Mouse (Mus musculus) heart, adult 8-10 months (tissue): ENCODE results near the gene Rnase1. TPM values are rescaled to one million over a fixed set of nuclear protein-coding genes. Genes with fewer than 3 reads are reported as not detected.
A peak's percentile ranks its signal among the peaks of the same experiment; 100 is the strongest.

Source experiments
- DNase-seq: peaks from one replicate; pipeline ENCODE4 v3.0.0; 2022; ENCODE audit warnings: low spot score
- total RNA-seq, 4 experiments: library from RNA; stranded (reverse); gene quantifications; 2 replicates each; pipeline ENCODE4 v1.2.4; 2022

Gene Rnase1
- total RNA-seq, 4 experiments from 2014 or later, result 0.29 to 1.4 (median 1.3) TPM; not detected in 1

DNA sequence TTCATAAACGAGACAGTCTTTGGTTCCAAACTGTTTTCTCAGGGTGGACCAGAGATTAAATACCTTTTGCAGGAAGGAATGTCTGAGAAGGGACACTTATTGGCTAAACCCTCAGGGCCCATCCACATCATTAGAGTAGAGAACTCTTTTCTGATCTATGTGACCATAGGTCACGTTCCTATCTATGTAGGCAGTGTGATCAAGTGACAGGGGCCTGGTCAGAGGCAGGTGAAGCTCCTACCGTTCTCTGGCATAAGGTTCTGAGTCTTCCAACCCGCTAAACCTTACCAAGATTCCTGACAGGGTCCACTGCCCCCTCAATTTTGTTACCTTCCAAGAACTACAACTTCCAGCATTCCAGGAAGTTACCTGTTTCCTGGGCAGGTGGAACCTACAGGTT, 4.5 kb downstream of the Rnase1 start:
- no peak for DNase-seq

DNA sequence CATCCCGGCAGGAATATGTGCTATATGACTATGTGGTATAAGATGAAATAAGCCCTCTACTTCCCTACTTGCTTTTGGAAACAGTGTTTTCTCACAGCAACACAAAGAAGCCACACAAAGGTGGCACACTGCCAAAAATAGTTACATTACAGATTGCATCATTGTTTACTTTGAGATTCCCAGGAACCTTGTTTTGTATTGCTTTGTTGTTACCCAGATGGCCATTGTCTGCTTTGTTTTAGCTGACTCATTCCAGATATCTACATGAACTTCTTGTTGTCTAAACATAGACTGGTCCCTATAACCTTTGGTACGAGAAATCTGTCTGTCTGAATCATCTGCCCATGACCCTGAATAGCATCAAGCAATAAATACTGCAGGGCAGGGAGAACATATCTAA, 6.2 kb downstream of the Rnase1 start:
- peak; percentile 22 for DNase-seq

DNA sequence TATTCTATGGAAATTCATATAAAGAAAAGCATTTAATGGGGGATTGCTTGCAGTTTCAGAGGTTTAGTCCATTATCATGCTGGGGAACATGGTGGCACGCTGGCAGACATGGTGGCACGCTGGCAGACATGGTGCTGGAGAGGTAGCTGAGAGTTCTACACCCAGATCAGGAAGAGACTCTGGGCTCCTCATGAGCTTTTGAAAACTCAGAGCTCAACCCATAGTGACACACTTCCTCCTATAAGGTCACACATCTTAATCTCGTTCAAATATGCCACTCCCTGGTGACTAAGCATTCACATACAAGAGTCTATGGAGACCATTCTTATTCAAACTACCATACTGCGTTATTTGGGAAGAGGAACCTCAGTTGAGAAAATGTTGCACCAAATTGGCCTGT, 14.2 kb downstream of the Rnase1 start:
- DNase-seq, result no peak

DNA sequence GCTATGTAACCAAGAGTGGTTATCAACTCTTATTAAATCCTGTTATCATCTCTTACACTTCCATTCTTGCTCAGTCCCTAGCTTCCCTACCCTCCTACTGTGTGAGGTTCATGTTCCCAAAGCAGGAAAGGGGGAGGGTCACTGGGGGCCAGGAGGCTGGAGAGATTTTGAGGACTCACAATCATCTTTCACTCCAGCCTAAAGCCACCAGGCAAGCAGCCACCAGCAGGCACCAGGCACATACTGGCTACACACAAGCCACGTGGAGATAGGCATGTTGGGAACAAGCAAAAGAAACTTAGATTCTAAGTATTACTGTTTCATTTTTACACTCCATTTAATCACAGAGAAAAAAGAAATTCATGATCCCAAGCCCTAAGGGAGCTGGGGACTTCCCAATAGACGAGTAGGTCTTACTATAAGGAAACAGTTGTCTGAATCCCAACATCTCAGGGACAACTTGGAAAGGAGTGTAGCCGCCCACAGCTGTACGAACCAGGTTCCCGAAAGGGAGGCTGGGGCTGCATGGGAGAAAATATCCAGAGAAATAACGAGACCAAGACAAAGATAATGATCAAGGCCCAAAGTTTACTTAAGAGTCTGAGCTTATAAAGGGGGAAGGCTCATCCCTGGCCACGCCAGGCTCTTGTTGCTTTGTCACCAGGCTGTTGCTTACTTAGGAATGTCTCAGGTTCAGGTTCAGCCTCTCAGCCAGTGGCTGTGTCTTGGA, 15.3 kb downstream of the Rnase1 start:
- DNase-seq, result no peak

DNA sequence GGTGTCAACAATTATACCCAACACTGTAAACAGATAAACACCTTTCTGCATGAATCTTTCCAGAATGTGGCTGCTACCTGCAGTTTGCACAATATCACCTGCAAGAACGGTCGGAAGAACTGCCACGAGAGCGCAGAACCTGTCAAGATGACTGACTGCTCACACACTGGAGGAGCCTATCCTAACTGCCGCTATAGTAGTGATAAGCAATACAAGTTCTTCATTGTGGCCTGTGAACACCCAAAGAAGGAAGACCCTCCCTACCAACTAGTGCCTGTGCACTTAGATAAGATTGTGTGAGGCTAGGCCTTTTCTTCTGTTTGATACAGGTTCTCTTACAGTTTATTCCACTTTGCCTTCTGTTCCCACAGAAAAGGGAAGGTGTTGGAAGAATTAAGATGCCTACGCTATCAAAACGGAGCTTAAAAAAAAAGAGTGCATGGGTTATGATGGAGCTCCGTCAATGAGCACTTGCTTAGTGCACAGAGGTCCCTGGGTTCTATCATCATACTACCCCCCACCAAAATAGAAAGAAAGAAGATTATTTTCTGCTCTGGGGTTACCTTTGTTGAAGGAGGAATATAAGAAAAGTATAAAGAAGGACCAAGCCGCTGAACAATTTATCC, 16.2 kb downstream of the Rnase1 start:
- no peak for DNase-seq

DNA sequence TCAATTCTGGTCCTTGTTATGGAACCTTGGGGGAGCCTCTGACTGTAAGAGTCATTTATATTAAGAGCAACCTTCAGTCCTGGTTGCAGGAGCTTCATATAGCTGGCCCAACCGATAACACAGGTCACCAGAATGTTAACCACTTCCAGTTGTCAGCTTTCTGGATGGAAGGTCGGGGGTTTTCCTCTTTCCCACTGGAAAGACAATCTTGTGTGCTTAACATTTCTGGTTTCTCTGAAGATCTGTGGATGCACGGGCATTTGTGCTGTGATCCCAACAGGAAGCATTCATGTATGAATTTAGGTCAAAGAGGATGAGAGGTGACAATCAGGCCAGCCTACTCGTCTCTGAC, 17.0 kb downstream of the Rnase1 start:
- no peak for DNase-seq

DNA sequence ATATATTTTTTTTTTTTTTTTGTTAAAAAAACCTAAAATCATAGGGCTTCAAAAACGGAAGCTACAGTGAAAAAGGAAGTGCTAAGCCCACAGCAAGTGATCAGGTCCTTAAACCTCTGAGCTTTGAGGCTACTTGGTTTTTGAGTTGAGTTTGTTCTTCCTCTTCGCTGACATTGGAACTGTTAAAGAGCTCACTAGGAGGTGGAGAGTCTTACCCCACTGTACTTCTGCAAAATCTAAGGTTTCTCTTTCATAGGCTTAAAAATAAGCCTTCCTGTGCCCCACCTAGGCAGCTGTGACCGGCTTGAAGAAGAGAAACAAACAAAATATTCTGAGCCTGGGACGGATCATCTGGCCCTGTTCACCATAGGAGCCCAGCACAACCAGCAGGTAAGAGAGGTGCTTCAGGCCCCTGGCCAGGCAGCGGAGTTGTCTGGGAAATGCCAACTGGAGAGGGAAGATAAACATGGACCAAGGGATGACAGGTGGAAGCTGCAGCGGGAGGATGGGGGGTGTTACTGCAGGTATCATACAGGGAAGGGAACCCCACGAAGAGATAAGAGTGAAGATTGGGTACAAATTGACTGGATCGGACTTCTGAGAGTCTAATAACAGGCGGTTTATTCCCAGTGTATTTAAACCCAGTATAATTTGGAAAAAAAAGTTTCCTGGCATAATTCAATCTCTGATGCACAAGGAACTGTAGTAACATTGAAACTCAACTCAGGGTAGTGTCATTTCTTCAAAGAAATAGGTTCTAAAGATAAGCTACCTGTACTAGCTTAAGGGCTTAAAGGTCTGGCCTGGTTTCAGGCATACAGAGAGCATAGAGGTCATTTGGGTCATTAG, 17.6 kb downstream of the Rnase1 start:
- no peak for DNase-seq

DNA sequence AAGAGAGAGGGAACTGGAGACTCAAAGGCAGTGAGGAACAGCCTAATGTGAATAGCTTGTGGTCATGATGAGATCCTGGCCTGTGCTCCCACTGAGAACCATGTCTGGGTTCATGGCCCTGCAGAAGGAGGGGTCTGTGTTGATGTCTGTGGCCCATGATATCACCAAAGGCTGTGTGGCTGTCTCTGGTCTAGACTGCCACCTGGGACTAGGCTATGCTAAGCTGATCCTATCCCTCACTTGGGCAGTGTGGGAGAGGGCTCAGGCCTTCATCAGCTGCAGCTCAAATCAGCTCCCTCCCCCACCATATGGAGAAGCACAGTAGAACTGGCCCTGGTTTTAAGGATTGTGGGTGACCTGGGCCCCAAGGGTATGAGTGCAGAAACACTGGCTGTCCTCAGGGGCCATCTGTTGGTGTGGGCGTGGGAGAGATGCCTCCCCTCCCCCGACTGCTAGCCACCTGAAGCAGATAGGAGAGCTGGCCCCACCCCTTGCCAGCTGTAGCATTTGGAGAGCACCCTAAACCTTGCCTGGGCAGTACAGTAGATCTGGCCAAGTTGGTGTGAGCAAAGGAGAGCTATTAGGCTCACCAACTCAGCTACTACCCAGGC, 18.8 kb downstream of the Rnase1 start:
- DNase-seq, result no peak

DNA sequence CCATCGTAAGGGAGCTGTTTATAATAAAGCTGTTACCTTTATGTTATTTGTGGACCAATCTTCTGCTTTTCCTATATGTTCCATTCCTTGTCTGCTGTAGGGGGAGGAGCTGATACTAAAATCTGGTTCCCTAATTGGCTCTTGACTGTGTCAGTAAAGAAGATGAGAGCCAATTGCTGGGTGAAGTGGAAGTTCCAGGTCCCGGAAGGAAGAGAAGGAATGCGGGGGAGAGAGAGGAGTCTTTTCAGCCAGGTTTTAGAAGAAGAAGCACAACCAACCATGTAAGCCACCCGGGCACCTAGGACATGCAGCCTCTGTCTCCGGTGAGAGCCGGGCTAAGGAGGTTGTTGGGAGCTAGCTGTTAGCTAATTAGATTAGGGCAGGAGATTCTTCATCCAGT, 20.9 kb downstream of the Rnase1 start:
- no peak for DNase-seq

DNA sequence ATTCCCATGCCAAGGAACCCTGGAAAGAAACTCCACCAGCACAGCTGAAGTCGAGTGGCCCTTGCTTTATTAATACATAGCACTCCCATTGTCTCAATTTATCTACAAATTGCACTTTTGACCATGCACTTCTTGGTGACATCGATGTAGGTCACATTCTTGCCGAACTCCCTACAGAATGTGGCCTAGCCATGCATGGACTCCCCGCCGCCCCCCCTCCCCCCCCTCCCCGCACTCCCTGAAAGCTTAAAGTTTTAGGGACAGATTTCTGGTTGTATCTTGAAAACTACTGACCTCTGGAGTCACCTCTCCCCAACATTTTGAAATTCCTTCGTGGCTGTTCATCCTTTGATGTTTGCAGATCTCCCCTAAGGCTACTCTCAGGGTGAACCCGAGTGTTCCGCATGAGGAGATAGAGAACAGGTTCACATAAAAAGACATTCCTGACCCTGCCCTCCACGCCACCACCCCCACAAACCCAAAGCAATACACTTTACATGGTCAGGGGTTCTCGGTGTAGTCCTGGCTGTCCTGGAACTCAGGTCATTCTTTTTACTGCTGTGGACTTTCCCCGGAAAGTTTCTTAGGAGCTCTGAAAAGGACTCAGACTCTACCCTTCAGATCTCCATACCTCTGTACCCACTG, 32.5 kb downstream of the Rnase1 start, which contains the start of gene Eddm3b:
Gene Eddm3b (plus strand): TSS at position 511 of the 645 bp plus-strand sequence.
- DNase-seq, result no peak

DNA sequence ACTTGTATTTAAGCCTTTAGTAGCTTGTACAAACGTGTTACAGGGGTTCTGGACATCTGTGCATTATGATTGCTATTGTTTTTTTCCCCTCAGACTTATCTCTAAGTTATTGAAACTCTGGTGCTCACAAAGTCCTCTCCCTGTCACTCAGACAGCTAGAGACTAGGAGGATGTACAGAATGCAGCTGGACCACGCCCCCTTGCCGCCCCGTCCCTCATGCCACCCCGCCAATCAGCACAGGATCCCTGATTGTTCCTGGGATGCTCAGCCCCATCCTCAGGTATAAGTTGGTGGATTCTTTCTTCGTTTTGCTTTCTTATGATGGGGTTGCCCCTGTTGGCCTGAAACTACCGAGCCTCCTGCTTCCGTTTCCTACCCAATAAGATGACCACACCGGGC, 33.1 kb downstream of the Rnase1 start:
- DNase-seq, result no peak

DNA sequence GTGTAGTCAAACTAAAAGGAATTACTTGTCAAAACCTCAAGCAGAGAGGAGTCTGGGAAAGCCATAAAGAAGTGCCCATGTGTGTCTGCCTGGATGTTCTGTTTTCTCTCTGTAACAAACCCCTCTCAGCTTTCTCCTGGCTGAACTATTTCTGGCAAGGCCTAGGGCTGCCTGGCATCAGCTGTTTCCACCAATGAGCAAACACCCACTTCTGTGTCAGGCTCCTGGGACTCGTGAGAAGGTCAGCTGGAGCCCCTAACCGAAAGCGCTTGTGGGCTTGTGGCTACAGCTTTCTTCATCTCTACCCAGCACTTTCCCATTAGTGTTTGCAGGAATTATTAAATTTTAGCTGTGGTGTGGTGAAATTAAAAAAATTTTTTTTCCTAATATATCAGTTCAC, 34.6 kb downstream of the Rnase1 start:
- no peak for DNase-seq

DNA sequence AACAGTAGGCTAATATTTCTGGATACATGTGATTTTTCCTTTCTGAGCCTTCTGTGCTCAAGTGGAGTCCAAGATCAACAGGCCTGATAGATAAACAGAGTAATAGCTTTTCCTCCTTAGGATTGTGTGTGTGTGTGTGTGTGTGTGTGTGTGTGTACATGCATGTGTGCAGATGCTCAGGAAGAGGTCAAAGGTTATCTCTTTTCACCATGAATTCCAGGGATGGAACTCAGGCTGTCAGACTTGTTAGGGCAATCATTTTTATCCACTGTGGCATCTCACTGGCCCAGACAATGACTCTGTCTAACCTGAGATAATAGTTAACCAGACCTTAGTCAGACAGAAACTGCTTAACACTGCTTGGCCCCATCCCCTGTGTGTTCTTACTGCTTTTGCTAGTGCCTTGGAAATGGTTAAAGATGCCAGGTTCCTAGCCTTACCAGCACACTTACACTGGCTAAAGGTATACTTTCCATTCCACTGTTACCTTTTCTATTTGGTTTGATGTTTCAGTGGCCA, 40.1 kb downstream of the Rnase1 start:
- DNase-seq, result no peak

DNA sequence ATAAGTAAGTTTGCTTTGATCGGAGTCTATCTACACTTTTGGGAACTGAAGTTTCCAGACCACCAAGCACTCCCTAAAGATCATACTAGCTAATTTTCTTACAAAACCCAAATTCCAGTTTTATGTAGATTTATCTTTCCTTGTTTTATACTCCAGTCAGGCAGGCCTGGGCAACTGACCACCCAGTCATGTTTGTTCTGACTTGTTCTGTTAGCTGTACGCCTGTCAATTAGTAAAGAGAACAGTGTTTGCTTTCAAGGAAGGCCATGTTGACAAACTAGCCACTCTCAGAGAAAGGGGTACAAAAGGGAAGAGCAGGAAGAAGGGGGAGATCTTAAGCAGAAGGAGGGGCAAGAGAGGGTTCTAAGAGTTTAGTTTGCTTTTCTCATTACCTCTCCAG, 42.2 kb downstream of the Rnase1 start:
- DNase-seq, result no peak

DNA sequence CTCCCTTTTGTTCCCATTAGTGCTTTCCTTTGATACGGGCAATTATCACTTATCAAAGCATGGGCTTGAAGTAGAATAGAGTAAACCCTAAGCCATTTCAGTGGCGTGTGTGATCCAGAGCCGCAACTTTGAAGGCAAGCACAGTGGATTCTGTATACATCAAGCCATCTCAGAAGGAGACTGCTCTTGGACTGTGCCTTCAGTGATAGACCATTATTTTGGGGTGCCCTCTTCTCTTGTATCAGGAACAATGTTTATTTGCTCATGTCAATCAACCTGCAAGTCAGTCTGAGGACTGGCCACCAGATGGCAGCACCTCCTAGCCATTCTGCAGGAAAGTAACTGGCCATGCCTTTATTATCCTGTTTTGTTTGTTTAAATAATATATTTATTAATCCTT, 43.4 kb downstream of the Rnase1 start:
- DNase-seq, result peak; percentile 63

DNA sequence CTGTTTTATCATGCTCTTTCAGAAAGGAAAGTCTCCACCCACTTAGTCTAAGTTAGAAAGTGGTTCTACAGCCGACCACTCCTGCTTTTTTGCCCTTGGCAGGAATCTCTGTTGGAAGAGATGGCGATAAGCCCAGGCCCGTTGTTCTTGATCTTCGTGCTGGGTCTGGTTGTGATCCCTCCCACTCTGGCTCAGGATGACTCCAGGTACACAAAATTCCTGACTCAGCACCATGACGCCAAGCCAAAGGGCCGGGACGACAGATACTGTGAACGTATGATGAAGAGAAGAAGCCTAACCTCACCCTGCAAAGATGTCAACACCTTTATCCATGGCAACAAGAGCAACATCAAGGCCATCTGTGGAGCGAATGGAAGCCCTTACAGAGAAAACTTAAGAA, 45.3 kb downstream of the Rnase1 start:
- DNase-seq, result no peak

DNA sequence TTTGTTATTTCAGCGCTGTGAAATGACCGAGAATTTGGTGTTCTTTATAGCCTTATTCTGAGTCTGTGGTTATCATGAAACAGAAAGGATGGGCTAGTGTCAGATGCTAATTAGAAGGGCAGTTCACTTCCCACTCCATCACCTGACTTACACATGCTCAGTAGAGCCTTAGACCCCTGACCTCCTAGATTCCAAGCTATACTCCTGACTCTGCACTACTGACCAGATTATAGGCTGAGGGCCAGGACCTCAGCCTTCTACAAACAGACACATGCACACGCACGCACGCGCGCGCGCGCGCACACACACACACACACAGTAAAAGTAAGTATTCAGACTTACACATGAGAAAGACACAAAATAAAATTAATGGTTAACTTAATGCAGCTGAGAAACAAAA, 47.7 kb downstream of the Rnase1 start:
- no peak for DNase-seq

DNA sequence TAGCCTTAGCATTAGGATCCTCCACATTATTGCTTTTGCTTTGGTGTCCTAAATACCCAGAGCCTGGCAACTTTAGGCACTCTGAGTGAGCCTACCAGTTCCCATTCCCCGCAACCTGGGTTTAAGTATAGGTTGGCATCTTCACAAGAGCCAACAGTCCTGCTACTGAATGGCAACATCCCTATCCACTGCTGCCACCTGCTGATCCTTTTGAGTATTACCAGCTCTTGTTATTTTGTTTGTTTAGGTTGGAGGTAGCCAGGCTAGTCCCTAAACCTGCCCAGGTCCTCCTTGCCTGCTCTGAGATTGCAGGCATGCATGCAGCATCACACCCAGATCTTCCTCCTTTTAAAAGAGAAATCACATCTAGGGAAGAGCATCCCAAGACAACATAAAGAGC, 48.3 kb downstream of the Rnase1 start:
- DNase-seq, result peak; percentile 86

DNA sequence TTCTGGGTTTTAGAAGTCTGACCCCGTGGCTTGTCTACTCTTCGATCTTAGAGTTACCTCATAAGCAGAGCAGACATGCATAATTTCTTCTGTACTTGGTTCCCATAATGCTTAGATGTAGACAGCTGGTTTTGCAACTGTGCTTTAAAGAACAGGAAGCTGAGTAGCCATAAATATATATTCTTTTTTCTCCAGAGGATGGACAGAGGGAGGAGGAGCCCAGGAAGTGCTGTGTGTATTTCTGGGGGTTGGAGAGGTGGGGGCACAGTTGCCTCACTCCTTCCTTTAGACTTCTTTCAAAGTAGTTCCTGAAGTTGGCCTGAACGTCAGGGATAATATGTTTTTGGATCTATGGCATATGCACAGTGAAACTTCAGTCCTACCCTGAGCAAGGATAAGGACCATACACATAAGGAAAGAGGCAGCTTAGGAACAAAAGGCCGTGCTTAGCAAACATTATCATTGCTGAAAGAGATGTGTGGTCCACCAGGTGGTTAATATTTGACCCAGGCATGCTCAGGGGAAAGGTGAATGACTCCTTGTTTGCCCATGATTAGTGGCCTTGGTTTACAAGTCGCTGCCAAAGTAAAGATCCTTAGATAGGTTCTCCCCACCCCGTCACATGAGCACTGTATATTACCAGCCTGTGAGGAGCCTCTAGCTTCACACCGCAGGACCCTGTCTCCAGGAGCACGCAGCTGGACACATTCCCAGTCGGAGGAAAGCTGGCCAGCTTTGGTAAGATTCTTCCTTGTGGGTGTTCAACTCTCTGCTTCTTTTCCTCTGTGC, 50.7 kb downstream of the Rnase1 start:
- DNase-seq, result no peak
